Mouse (Mus musculus): ENCODE data around the gene Csrp3. TPM values are rescaled to one million over a fixed set of nuclear protein-coding genes. Genes with fewer than 3 reads are reported as not detected.

Gene Csrp3
- polyA plus RNA-seq, 1 experiment from 2014 or later = 4.9 TPM

DNA sequence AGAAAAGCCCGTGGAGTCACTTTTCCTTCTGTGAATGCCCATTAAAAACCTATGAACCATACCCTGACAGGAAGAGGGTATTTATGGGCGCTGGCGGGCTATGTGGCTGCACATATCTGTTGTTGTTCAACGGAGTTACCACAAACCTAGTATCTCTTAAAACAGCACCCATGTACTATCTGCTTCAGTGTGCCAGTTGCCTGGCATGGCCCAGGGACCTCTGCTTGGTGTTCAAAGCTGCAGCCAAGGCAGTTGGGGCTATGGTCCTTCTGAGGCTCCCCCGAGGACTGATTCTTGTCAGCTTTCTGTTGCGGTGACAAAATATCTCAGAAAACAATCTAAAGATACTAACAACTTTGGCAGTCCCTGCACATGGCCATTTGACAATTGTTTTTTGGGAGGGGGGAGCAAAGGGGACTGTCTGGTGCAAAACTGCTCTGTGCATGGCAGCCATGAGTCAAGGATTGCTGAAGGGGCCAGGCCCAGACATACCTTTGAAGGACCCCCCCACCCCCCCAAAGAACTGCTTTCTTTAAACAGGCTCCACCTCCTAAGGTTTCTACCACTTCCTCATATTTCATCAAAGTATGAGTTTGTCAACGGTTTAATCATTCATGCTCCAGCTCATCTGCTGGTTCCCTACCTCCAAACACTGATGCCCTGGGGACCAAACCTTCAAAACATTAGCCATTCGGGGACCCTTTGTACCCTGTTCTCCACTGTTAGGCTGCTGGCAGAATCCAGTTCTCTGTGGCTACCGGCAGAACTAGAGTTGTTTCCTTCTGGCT is 17.0 kb upstream of the Csrp3 start:
- WGBS = 82% methylated on average over 9 of the region's 9 CpGs
- H3K27me3 ChIP-seq = no peaks in the 10 kb centered on the region
- no peak overlapping the region for H3K27ac ChIP-seq
- H3K4me3 ChIP-seq (replicated peaks) = no peak overlapping the region
- H3K36me3 ChIP-seq = peaks cover 54% of the 10 kb centered on the region
- no peak overlapping the region for H3K9ac ChIP-seq
- no peak for ATAC-seq (replicated peaks; ENCODE audit: low FRiP score)
- H3K9me3 ChIP-seq (replicated peaks) = no peaks in the 10 kb centered on the region
- no peak overlapping the region for H3K4me2 ChIP-seq
- no peaks in the 10 kb centered on the region for H3K4me1 ChIP-seq

- ATAC-seq (replicated peaks; ENCODE audit: low FRiP score) = no peak
- Histone ChIP-seq H3K9ac (no peak overlapping the region), H3K4me1 (no peaks in the 10 kb centered on the region), H3K27ac (no peak overlapping the region), H3K27me3 (no peaks in the 10 kb centered on the region), H3K4me3 (replicated peaks) (no peak overlapping the region), H3K4me2 (no peak overlapping the region), H3K9me3 (replicated peaks) (no peaks in the 10 kb centered on the region), H3K36me3 (peaks cover 48% of the 10 kb centered on the region)
Observed at GRCm38 (mm10) chr7:48864199-48864598, 16.4 kb upstream of the Csrp3 start.

- Histone ChIP-seq H3K9me3 (replicated peaks) (no peaks in the 10 kb centered on the region), H3K9ac (no peak overlapping the region), H3K4me2 (no peak overlapping the region), H3K27me3 (no peaks in the 10 kb centered on the region), H3K36me3 (peaks cover 23% of the 10 kb centered on the region), H3K4me1 (no peaks in the 10 kb centered on the region), H3K4me3 (replicated peaks) (no peak overlapping the region), H3K27ac (no peak overlapping the region)
- WGBS = 88% methylated on average over 4 of the region's 4 CpGs
- no peak for ATAC-seq (replicated peaks; ENCODE audit: low FRiP score)
Observed at GRCm38 (mm10) chr7:48861796-48862195, 14.0 kb upstream of the Csrp3 start.

GRCm38 (mm10) chr7:48860948-48861347 is 13.1 kb upstream of the Csrp3 start:
- Histone ChIP-seq H3K4me3 (replicated peaks) (no peak overlapping the region), H3K27me3 (no peaks in the 10 kb centered on the region), H3K27ac (no peak overlapping the region), H3K4me1 (no peaks in the 10 kb centered on the region), H3K9me3 (replicated peaks) (no peaks in the 10 kb centered on the region), H3K4me2 (no peak overlapping the region), H3K36me3 (peaks cover 15% of the 10 kb centered on the region), H3K9ac (no peak overlapping the region)
- ATAC-seq (replicated peaks; ENCODE audit: low FRiP score) = no peak
- 8% methylated on average over 1 of the region's 1 CpGs for WGBS

DNA sequence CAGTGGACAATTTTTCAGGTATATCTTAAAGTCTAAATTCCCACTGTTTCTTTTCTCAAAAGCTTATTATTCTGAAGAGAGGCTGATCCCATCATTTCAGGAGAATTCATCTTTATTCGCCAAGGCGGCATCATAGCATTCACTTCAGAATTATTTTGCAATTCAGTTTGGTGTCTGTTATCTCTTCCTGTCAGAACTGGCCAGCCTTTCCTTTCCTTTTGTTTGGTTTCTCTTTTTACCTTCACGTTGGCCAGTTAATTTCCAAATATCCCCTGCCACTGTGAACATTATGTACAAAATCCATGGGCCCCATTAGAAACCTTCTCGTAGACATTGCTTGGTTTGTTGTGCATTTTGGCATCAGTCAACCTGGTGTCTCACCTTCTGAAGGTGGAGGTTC is 11.5 kb upstream of the Csrp3 start:
- H3K9ac ChIP-seq = no peak overlapping the region
- H3K4me3 ChIP-seq (replicated peaks) = no peak overlapping the region
- no peak overlapping the region for H3K4me2 ChIP-seq
- H3K27me3 ChIP-seq = no peaks in the 10 kb centered on the region
- no peak for ATAC-seq (replicated peaks; ENCODE audit: low FRiP score)
- no peak overlapping the region for H3K27ac ChIP-seq
- no peaks in the 10 kb centered on the region for H3K4me1 ChIP-seq
- H3K9me3 ChIP-seq (replicated peaks) = no peaks in the 10 kb centered on the region
- WGBS = 83% methylated on average over 4 of the region's 4 CpGs
- peaks cover under 1% of the 10 kb centered on the region; the same call in 1 of the 2 replicates for H3K36me3 ChIP-seq

DNA sequence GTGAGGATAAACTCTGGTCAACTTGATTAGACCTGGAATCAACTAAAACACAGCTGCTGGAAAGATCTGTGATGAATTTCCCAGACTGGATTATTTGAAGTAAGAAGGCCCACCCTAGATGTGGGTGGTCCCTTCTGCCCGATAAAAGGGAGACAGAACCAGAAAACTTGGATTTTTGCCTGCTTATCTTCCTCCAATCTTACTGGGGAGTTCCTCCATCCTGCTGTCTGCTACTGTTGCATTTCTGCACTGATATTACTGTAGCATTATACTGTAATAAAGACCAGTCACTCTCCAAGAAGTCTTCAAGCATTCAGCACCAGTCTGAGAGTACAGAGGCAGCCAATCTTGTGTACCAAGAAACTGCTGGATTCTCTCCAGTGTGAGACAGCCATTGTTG is 10.4 kb upstream of the Csrp3 start:
- H3K27me3 ChIP-seq = no peaks in the 10 kb centered on the region
- no peak overlapping the region for H3K9ac ChIP-seq
- no peak overlapping the region for H3K27ac ChIP-seq
- H3K36me3 ChIP-seq = no peaks in the 10 kb centered on the region
- no peaks in the 10 kb centered on the region for H3K4me1 ChIP-seq
- H3K4me3 ChIP-seq (replicated peaks) = no peak overlapping the region
- no peak for ATAC-seq (replicated peaks; ENCODE audit: low FRiP score)
- H3K9me3 ChIP-seq (replicated peaks) = no peaks in the 10 kb centered on the region
- WGBS = 53% methylated on average over 1 of the region's 1 CpGs
- no peak overlapping the region for H3K4me2 ChIP-seq

- ATAC-seq (replicated peaks; ENCODE audit: low FRiP score) = no peak
- 92% methylated on average over 3 of the region's 3 CpGs for WGBS
- no peak overlapping the region for H3K4me3 ChIP-seq (replicated peaks)
- no peaks in the 10 kb centered on the region for H3K27me3 ChIP-seq
- no peaks in the 10 kb centered on the region for H3K4me1 ChIP-seq
- H3K36me3 ChIP-seq = no peaks in the 10 kb centered on the region
- no peak overlapping the region for H3K27ac ChIP-seq
- H3K4me2 ChIP-seq = no peak overlapping the region
- no peaks in the 10 kb centered on the region for H3K9me3 ChIP-seq (replicated peaks)
- no peak overlapping the region for H3K9ac ChIP-seq
Observed at GRCm38 (mm10) chr7:48855461-48855860, 7.6 kb upstream of the Csrp3 start.

DNA sequence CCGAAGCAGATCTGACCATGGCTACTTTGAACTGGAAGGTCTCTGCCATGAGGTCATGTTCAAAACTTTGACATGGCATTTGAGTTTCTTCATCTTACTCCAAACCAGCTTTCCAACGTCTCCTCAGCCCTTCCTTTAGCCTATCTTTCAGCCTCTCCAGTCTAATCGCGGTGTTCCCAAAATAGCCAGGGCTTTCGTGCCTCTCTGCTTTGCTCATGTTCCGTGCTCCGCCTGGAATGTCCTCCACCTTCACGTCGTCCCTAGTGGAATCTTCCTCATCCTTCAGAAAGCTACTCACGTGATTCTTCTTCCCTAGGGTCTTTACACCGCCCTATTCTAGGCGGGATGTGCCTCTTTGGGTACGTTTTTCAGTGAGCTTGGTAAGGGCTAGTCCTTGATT is 5.7 kb upstream of the Csrp3 start:
- 85% methylated on average over 13 of the region's 13 CpGs for WGBS
- ATAC-seq (replicated peaks; ENCODE audit: low FRiP score) = no peak
- Histone ChIP-seq H3K4me3 (replicated peaks) (no peak overlapping the region), H3K9me3 (replicated peaks) (no peaks in the 10 kb centered on the region), H3K9ac (no peak overlapping the region), H3K4me2 (no peak overlapping the region), H3K27ac (no peak overlapping the region), H3K36me3 (no peaks in the 10 kb centered on the region), H3K27me3 (no peaks in the 10 kb centered on the region), H3K4me1 (no peaks in the 10 kb centered on the region)

DNA sequence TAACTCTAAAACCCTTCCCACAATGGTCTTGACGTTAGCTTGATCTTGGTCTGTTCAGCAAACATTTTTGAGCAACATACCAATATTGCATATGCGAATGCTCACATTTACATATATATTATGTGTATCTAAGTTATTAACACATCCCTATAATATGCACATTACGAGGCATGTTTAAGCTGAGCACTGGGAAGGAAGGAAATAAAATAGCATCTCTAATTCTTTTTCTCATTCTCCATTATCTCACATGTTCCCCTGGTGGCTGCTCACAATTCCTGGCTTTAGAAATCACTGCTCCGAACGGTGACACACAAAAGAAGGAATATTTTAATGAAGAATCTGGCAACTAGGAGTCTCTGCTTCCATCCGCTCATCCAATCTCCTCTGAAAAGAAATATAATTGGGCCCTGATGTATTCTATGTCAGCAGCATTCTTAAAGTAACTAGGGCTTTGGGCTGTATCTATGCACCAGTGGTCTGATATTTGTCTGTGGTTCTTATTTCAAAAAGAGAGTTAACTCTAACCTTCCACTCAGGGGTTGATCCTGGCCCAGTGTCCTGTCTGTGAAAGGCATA is 3.8 kb upstream of the Csrp3 start:
- H3K4me3 ChIP-seq (replicated peaks) = no peak overlapping the region
- no peak overlapping the region for H3K4me2 ChIP-seq
- H3K9ac ChIP-seq = no peak overlapping the region
- H3K36me3 ChIP-seq = no peaks in the 10 kb centered on the region
- H3K9me3 ChIP-seq (replicated peaks) = no peaks in the 10 kb centered on the region
- WGBS = 90% methylated on average over 6 of the region's 6 CpGs
- H3K27me3 ChIP-seq = no peaks in the 10 kb centered on the region
- H3K27ac ChIP-seq = no peak overlapping the region
- no peak for ATAC-seq (replicated peaks; ENCODE audit: low FRiP score)
- no peaks in the 10 kb centered on the region for H3K4me1 ChIP-seq

DNA sequence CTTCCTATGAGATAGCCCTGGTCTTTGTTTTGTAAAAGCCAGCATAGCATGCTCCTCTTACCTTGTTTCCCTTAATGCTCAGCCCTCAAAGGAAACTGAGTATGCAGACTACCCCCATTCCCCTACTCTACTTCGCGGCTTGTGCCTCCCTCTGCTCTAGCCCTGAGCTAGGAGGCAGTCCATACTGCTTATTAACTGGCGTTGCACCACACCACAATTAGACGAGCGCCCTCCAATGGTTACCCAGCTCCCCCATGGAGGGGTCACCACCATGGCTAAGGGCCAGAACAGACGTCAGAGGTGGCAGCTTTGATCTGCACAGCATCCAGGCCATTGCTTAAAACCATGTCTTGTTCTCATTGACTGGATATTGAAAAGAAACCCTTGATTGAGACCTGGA is 1.1 kb downstream of the Csrp3 start:
- WGBS = 71% methylated on average over 6 of the region's 6 CpGs
- H3K36me3 ChIP-seq = no peaks in the 10 kb centered on the region
- no peak for ATAC-seq (replicated peaks; ENCODE audit: low FRiP score)
- no peaks in the 10 kb centered on the region for H3K27me3 ChIP-seq
- H3K4me1 ChIP-seq = peaks cover 4% of the 10 kb centered on the region; the same call in 1 of the 2 replicates
- no peak overlapping the region for H3K9ac ChIP-seq
- H3K4me2 ChIP-seq = no peak overlapping the region
- no peaks in the 10 kb centered on the region for H3K9me3 ChIP-seq (replicated peaks)
- no peak overlapping the region for H3K4me3 ChIP-seq (replicated peaks)
- no peak overlapping the region for H3K27ac ChIP-seq

GRCm38 (mm10) chr7:48845213-48845973 is 2.4 kb downstream of the Csrp3 start:
- 61% methylated on average over 12 of the region's 12 CpGs for WGBS
- H3K9ac ChIP-seq = no peak overlapping the region
- no peaks in the 10 kb centered on the region for H3K27me3 ChIP-seq
- no peaks in the 10 kb centered on the region for H3K36me3 ChIP-seq
- H3K9me3 ChIP-seq (replicated peaks) = no peaks in the 10 kb centered on the region
- H3K27ac ChIP-seq = no peak overlapping the region
- no peak overlapping the region for H3K4me2 ChIP-seq
- no peak overlapping the region for H3K4me3 ChIP-seq (replicated peaks)
- peaks cover 4% of the 10 kb centered on the region; the same call in 1 of the 2 replicates for H3K4me1 ChIP-seq
- peak; percentile 69; the same call in 1 of the 2 replicates for ATAC-seq (replicated peaks; ENCODE audit: low FRiP score)

DNA sequence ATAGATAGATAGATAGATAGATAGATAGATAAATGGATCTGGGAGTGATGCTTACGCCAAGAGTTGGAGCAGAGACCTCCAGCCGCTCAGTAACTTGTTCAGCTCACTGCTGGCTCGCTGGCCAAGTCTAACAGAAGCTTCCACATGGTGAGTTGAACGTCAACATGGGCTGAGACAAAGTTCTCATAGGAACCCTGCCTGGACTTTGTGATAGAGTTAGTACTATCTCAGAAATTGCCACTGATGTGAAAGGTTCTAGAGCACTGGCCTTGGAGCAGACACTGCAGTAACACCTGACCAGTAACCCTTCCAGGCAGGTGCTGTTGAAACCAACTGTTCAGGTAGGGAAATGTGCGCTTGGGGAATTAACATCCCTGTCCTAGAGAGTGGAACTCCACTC is 4.3 kb downstream of the Csrp3 start:
- no peaks in the 10 kb centered on the region for H3K27me3 ChIP-seq
- no peak overlapping the region for H3K4me3 ChIP-seq (replicated peaks)
- no peak overlapping the region for H3K27ac ChIP-seq
- no peak overlapping the region for H3K4me2 ChIP-seq
- H3K9ac ChIP-seq = no peak overlapping the region
- H3K36me3 ChIP-seq = no peaks in the 10 kb centered on the region
- no peaks in the 10 kb centered on the region for H3K9me3 ChIP-seq (replicated peaks)
- H3K4me1 ChIP-seq = peaks cover 4% of the 10 kb centered on the region; the same call in 1 of the 2 replicates
- WGBS = 91% methylated on average over 5 of the region's 5 CpGs
- no peak for ATAC-seq (replicated peaks; ENCODE audit: low FRiP score)
